Mouse (Mus musculus) heart, adult 2 months (tissue): ENCODE data around the gene Pacrg. TPM values are rescaled to one million over a fixed set of nuclear protein-coding genes. Genes with fewer than 3 reads are reported as not detected.
A peak's percentile ranks its signal among the peaks of the same experiment; 100 is the strongest.

Source experiments
- DNase-seq, 2 experiments: peaks; one replicate each; pipeline ENCODE4 v3.0.0; 2021
- H3K27ac ChIP-seq: fragments of 200-600 bp; 2 replicates; pipeline ENCODE4 v1.8.1; 2022
- H3K27me3 ChIP-seq: fragments of 200-500 bp; 2 replicates; pipeline ENCODE4 v1.6.1; 2012; ENCODE audit warnings: mild to moderate bottlenecking, low read length, inconsistent platforms, mixed read lengths; ENCODE audit not compliant: control insufficient read depth, insufficient read depth
- H3K36me3 ChIP-seq: fragments of 200-500 bp; 2 replicates; pipeline ENCODE4 v1.6.1; 2012; ENCODE audit warnings: low read length, inconsistent platforms; ENCODE audit not compliant: control insufficient read depth, insufficient read depth
- H3K4me1 ChIP-seq: fragments of 200-500 bp; 2 replicates; pipeline ENCODE4 v1.6.1; 2011; ENCODE audit warnings: low read length; ENCODE audit not compliant: control insufficient read depth, insufficient read depth
- H3K4me3 ChIP-seq: fragments of 200-600 bp; 2 replicates; pipeline ENCODE4 v1.8.1; 2022
- H3K79me2 ChIP-seq: fragments of 200-500 bp; replicated peaks from 2 replicates; pipeline ENCODE4 v1.6.1; 2012; ENCODE audit warnings: mild to moderate bottlenecking, inconsistent platforms, low read length, moderate library complexity, mixed read lengths; ENCODE audit not compliant: control insufficient read depth, insufficient read depth
- H3K9ac ChIP-seq: fragments of 200-500 bp; 2 replicates; pipeline ENCODE4 v1.6.1; 2012; ENCODE audit warnings: low read depth, mild to moderate bottlenecking, control low read depth, inconsistent platforms, low read length, mixed read lengths
- CTCF ChIP-seq: fragments of 200-600 bp; IDR thresholded peaks from 2 replicates; pipeline ENCODE4 v1.8.1; 2022; ENCODE audit warnings: antibody characterized with exemption, mild to moderate bottlenecking, moderate library complexity
- EP300 ChIP-seq: fragments of 200-500 bp; IDR thresholded peaks from 2 replicates; pipeline ENCODE4 v1.6.1; 2011; ENCODE audit warnings: low read depth, low read length, control low read depth; ENCODE audit not compliant: insufficient read depth
- POLR2A ChIP-seq: fragments of 200-500 bp; IDR thresholded peaks from 2 replicates; pipeline ENCODE4 v1.6.1; 2011; ENCODE audit warnings: mild to moderate bottlenecking, low read depth, low read length, control low read depth; ENCODE audit not compliant: insufficient read depth
- WGBS: fragments of 180-500 bp; shearing (Covaris S2); methylation state at CpG from one replicate; pipeline ENCODE4 v1.1.7; 2018; 5-methylcytosine and 5-hydroxymethylcytosine counted together
- intact Hi-C: fragments of 180-260 bp; cut with DNase I; formaldehyde crosslinking; loops from one replicate; pipeline ENCODE4 v1.15.1; 2025
- polyA plus RNA-seq: library from polyadenylated mRNA; depleted of rRNA; stranded (reverse); fragments of >200 nt; gene quantifications from 2 replicates; pipeline ENCODE4 v1.2.3, GENCODE M21; 2012
- total RNA-seq, 2 experiments: library from RNA; stranded (reverse); gene quantifications; 2 replicates each; pipeline ENCODE4 v1.2.3; 2021

The Pacrg gene
- total and polyA plus RNA-seq, 3 experiments: 0.45 to 1.0 (median 0.89) TPM

GRCm38 (mm10) chr17:10373727-10374126 lies 466.4 kb downstream of the Pacrg start:
- Histone ChIP-seq H3K9ac (no peak overlapping the region), H3K27me3 (no peaks in the 10 kb centered on the region), H3K4me1 (peaks cover 23% of the 10 kb centered on the region), H3K27ac (no peak overlapping the region), H3K4me3 (no peak overlapping the region), H3K79me2 (no peaks in the 10 kb centered on the region), H3K36me3 (peaks cover 5% of the 10 kb centered on the region; the same call in 1 of the 2 replicates)
- DNase-seq: no peak
- no peak for TF ChIP-seq EP300
- no peak for TF ChIP-seq POLR2A
- no peak for TF ChIP-seq CTCF
- 67% methylated on average over 3 of the region's 3 CpGs for WGBS
- intact Hi-C loops: loop anchor here (5.0 kb wide), 3 partner anchors 36 to 119 kb away; no protein-coding TSS in a partner anchor

DNA sequence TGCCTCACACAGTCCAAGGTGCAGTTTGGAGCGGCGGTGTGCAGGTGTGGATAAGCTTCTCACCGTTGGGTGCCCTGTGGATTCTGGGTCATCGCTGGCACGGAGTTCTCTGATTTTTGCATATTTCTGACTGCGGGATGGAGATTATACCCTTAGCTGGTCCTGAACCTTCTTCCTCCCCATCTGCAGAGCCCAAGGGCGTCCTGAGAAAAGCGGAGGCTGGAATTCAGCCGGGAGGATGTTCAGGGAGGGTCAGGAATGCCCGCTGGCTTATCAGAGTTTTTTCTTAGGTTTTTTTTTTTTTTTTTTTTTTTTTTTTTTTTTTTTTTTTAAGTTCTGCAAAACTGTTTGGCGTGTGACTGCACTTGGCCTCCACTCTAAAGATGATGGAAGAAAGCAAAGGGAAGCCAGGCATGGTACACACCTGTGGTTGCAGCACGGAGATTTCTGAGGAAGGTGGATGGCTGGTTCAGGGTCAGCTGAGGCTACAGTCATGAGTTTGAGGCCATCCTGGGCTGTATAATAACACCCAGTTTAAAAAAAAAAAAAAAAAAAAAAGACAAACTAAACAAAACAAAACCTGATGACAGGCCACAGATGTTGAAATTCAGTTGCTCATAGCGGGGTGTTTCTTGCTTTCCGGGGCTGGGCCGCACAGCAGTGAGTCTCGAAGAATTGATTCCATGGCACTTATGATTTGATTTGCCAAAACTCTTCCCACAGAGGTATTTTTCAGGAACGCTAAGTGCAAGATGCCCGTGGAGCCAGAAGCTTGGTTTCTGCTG lies 467.9 kb downstream of the Pacrg start:
- DNase-seq: peak in 1 of 2 experiments; percentile 46
- peaks cover 24% of the 10 kb centered on the region for H3K4me1 ChIP-seq
- 29% methylated on average over 18 of the region's 18 CpGs for WGBS
- intact Hi-C loops: loop anchor here (1.0 to 5.0 kb wide), 4 partner anchors 18 to 120 kb away; no protein-coding TSS in a partner anchor
- no peak for TF ChIP-seq POLR2A
- no peak for TF ChIP-seq CTCF
- TF ChIP-seq EP300: no peak
- H3K9ac ChIP-seq: no peak overlapping the region
- peak overlapping the region; percentile 59 for H3K27ac ChIP-seq
- H3K27me3 ChIP-seq: no peaks in the 10 kb centered on the region
- H3K79me2 ChIP-seq: no peaks in the 10 kb centered on the region
- H3K4me3 ChIP-seq: no peak overlapping the region
- peaks cover 5% of the 10 kb centered on the region; the same call in 1 of the 2 replicates for H3K36me3 ChIP-seq

- H3K4me1 ChIP-seq: peaks cover 27% of the 10 kb centered on the region
- no peak overlapping the region for H3K4me3 ChIP-seq
- H3K27ac ChIP-seq: peak overlapping the region; percentile 59
- H3K79me2 ChIP-seq: no peaks in the 10 kb centered on the region
- no peak overlapping the region for H3K9ac ChIP-seq
- 48% methylated on average over 8 of the region's 8 CpGs for WGBS
- DNase-seq: no peak
- peaks cover 7% of the 10 kb centered on the region for H3K36me3 ChIP-seq
- TF ChIP-seq CTCF (no peak), EP300 (peak; percentile 68; the same call in 1 of the 2 replicates)
- H3K27me3 ChIP-seq: no peaks in the 10 kb centered on the region
- intact Hi-C loops: loop anchor here (5.0 kb wide), 3 partner anchors 34 to 121 kb away; no protein-coding TSS in a partner anchor
These were observed 468.6 kb downstream of the Pacrg start for GRCm38 (mm10) chr17:10371472-10371871.

GRCm38 (mm10) chr17:10370660-10371130 lies 469.4 kb downstream of the Pacrg start:
- peaks cover 27% of the 10 kb centered on the region for H3K4me1 ChIP-seq
- peak overlapping the region; percentile 59 for H3K27ac ChIP-seq
- intact Hi-C loops: loop anchor here (5.0 kb wide), 3 partner anchors 33 to 122 kb away; no protein-coding TSS in a partner anchor
- H3K36me3 ChIP-seq: peaks cover 7% of the 10 kb centered on the region
- H3K79me2 ChIP-seq: no peaks in the 10 kb centered on the region
- H3K27me3 ChIP-seq: no peaks in the 10 kb centered on the region
- H3K4me3 ChIP-seq: no peak overlapping the region
- WGBS: 10% methylated on average over 8 of the region's 8 CpGs
- peak in 1 of 2 experiments; percentile 57 for DNase-seq
- no peak for TF ChIP-seq EP300
- TF ChIP-seq CTCF: no peak
- no peak for TF ChIP-seq POLR2A
- peak overlapping the region; percentile 49 for H3K9ac ChIP-seq

DNA sequence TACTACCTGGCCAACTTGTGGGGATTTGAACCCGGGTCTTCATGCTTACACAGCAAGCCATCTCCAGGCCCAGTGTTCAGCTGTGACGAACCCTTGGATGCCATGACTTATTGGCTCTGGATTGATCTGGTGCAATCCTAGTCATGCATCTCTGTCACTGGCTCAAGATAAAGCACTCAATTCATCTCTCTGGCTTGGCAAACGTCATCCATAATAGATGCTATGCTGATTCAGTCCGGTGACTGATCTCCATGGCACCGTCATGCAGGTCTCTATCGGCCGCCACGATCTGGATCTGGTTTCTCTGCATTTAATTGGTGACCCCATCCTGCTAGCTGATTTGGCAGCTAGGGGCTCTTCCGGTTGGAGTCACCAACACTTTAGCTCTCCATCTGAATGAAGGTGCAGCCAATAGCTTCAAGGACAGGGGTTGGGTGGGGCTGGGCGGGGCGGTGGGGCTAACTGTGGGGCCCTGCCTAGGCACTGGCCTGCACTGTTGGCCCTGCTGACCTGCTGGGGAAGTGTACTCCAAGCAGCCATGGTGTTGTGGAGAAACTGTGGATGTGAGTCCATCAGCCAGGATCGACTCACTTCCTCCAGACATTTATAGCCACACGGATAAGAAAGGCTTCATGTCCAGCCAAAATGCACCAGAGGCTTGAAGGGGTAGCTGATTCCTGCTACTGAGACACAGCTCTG lies 470.0 kb downstream of the Pacrg start:
- peaks cover 7% of the 10 kb centered on the region for H3K36me3 ChIP-seq
- intact Hi-C loops: loop anchor here (5.0 kb wide), 3 partner anchors 33 to 122 kb away; no protein-coding TSS in a partner anchor
- TF ChIP-seq POLR2A (0 out of 2 replicates have a peak, but pooled peaks have one; percentile 33), EP300 (0 out of 2 replicates have a peak, but pooled peaks have one; percentile 39), CTCF (no peak)
- H3K4me3 ChIP-seq: no peak overlapping the region
- no peaks in the 10 kb centered on the region for H3K27me3 ChIP-seq
- H3K79me2 ChIP-seq: no peaks in the 10 kb centered on the region
- WGBS: 55% methylated on average over 13 of the region's 13 CpGs
- H3K4me1 ChIP-seq: peaks cover 27% of the 10 kb centered on the region
- DNase-seq: peak in 1 of 2 experiments; percentile 36
- peak overlapping the region; percentile 49 for H3K9ac ChIP-seq
- peak overlapping the region; percentile 59 for H3K27ac ChIP-seq
